Mouse (Mus musculus): ENCODE measurements around the gene Dbi. TPM values are rescaled to one million over a fixed set of nuclear protein-coding genes. Genes with fewer than 3 reads are reported as not detected.

The Dbi gene
- total and polyA plus RNA-seq, 3 experiments = 149 to 164 TPM; not detected in 1

DNA sequence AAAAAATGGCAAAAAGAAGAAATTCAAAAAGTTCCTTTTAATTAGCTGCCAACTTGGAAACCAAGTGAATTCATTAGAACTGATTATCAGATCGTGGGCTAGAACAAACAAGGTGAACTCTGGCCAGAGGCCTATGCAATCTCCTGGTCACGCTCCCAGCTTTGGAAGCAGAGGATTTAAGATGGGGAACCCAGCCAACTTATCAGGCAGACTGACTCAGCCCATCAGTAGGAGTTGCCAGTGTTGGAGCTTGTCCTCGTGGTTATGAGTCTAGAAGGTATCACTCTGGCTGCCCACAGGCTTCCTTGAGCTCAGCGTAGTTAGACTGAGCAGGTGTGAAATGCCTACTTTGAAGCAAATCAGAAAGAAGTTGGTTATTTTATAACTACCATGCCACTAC is 4.0 kb upstream of the Dbi start (continued):
- peak; percentile 84 for TF ChIP-seq RCOR1 (IDR thresholded peaks at IDR 0.05; ENCODE audit: low read depth, low read length)
- no peak for TF ChIP-seq E2F4 (IDR thresholded peaks at IDR 0.05; ENCODE audit: borderline replicate concordance, low read depth, low read length)
- no peak for TF ChIP-seq POLR2AphosphoS5 (IDR thresholded peaks at IDR 0.05; ENCODE audit: borderline replicate concordance, low read depth, low read length)
- peak; percentile 64; the same call in 1 of the 2 replicates for TF ChIP-seq BHLHE40 (IDR thresholded peaks at IDR 0.05; ENCODE audit: borderline replicate concordance, low read depth, low read length)
- no peak for TF ChIP-seq MEF2A (IDR thresholded peaks at IDR 0.05; ENCODE audit: extremely low read depth, insufficient replicate concordance, low read depth, low read length, poor library complexity, severe bottlenecking)
- TF ChIP-seq RAD21 (IDR thresholded peaks at IDR 0.05; ENCODE audit: low read depth, low read length) = no peak
- TF ChIP-seq JUND (IDR thresholded peaks at IDR 0.05; ENCODE audit: low read depth, low read length) = no peak
- no peak for TF ChIP-seq POLR2AphosphoS2 (IDR thresholded peaks at IDR 0.05; ENCODE audit: low read length)
- peak; percentile 29; the same call in 1 of the 2 replicates for TF ChIP-seq USF1 (IDR thresholded peaks at IDR 0.05; ENCODE audit: low read depth, low read length)
- no peak for TF ChIP-seq ZC3H11A (IDR thresholded peaks at IDR 0.05; ENCODE audit: low read depth, low read length)
- 0 out of 2 replicates have a peak, but pooled peaks have one; percentile 21 for TF ChIP-seq TBP (IDR thresholded peaks at IDR 0.05; ENCODE audit: low read depth, low read length)
- TF ChIP-seq EP300 (IDR thresholded peaks at IDR 0.05; ENCODE audit: low read depth in 1 of 2, low read length in 2 of 2) = peak; percentile 27 to 52; a peak in 1 of 4 replicates
- TF ChIP-seq TCF12 (IDR thresholded peaks at IDR 0.05; ENCODE audit: low read depth, low read length) = no peak
- TF ChIP-seq KAT2A (conservative IDR thresholded peaks at IDR 0.05; ENCODE audit: low read depth, low read length) = no peak
- no peak for TF ChIP-seq USF2 (IDR thresholded peaks at IDR 0.05; ENCODE audit: borderline replicate concordance in 1 of 2, insufficient read depth in 1 of 2, low read depth in 1 of 2, low read length in 2 of 2)

DNA sequence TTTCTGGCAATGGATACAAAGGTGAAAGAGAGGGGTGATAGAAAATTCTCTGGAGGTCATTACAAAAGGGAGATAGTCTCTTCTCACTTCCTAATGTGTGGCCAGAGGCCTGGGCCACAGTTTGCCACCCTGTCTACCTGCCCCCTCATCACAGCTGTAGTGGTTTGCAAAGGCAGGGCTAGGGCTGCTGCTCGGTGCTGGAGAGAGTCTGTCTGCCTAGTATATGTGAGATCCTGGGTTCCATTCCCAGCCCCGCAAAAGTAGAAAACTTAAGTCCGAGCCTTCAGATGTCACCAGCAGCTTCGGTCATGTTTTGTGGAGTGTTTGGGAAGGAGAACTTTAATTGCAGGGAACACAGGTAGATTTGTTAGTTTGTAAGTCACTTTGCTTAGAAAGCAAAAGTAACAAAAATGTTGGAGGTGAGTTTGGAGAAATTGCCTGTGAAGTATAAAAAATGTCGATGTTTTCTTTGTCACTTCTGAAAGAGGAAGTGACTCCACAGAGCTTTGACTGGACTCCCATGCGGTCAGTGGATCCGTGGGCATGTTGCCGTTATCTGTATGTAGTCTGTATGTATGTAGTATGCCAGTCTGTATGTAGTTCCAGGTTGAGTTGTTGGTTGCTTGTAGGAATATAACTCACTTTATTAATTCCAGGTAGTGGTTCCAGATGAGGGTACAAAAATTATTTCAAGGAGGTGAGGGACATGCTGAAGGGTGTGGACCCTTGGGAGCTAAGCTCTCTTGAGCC is 1.9 kb upstream of the Dbi start:
- peaks cover 2 to 38% of the 10 kb centered on the region in 2 experiments; a peak in 2 of 4 replicates for H3K4me1 ChIP-seq (ENCODE audit: control insufficient read depth in 1 of 2, insufficient read depth in 2 of 2, low read length in 2 of 2)
- H3K9me3 ChIP-seq (replicated peaks; ENCODE audit: insufficient read depth, low read length) = no peaks in the 10 kb centered on the region
- no peaks in the 10 kb centered on the region for H3K27me3 ChIP-seq (ENCODE audit: control insufficient read depth in 1 of 2, insufficient read depth in 2 of 2, low read length in 2 of 2)
- H3K4me3 ChIP-seq (ENCODE audit: control insufficient read depth in 1 of 2, insufficient read depth in 1 of 2, low read depth in 2 of 2, low read length in 2 of 2) = peak overlapping the region; percentile 81 to 84
- H3K27ac ChIP-seq (ENCODE audit: control insufficient read depth, low read depth, low read length) = peak overlapping the region; percentile 93
- peaks cover 5% of the 10 kb centered on the region for H3K79me2 ChIP-seq (ENCODE audit: control insufficient read depth, insufficient read depth, low read length, poor library complexity)
- TF ChIP-seq ZKSCAN1 (IDR thresholded peaks at IDR 0.05; ENCODE audit: low read depth, low read length) (no peak), KAT2A (conservative IDR thresholded peaks at IDR 0.05; ENCODE audit: low read depth, low read length) (no peak), GATA1 (IDR thresholded peaks at IDR 0.05; ENCODE audit: low read depth, low read length) (peak; percentile 57), TAL1 (IDR thresholded peaks at IDR 0.05; ENCODE audit: low read length) (0 out of 2 replicates have a peak, but pooled peaks have one; percentile 8), MYC (IDR thresholded peaks at IDR 0.05; ENCODE audit: low read depth, low read length) (no peak), EP300 (IDR thresholded peaks at IDR 0.05; ENCODE audit: low read depth in 1 of 2, low read length in 2 of 2) (peak in 1 of 2 experiments; percentile 53; a peak in 1 of 4 replicates), USF2 (IDR thresholded peaks at IDR 0.05; ENCODE audit: borderline replicate concordance in 1 of 2, insufficient read depth in 1 of 2, low read depth in 1 of 2, low read length in 2 of 2) (no peak), SIN3A (IDR thresholded peaks at IDR 0.05; ENCODE audit: low read length) (peak; percentile 42; the same call in 1 of the 2 replicates), UBTF (IDR thresholded peaks at IDR 0.05; ENCODE audit: borderline replicate concordance, insufficient read depth, low read depth, low read length) (no peak), MAX (IDR thresholded peaks at IDR 0.05; ENCODE audit: low read length) (no peak), CHD1 (IDR thresholded peaks at IDR 0.05; ENCODE audit: low read depth, low read length) (0 out of 2 replicates have a peak, but pooled peaks have one; percentile 66), MXI1 (IDR thresholded peaks at IDR 0.05; ENCODE audit: low read depth, low read length) (peak; percentile 49), MYB (IDR thresholded peaks at IDR 0.05; ENCODE audit: low read depth, low read length) (no peak), ETS1 (IDR thresholded peaks at IDR 0.05; ENCODE audit: low read depth, low read length) (0 out of 2 replicates have a peak, but pooled peaks have one; percentile 20), TCF12 (IDR thresholded peaks at IDR 0.05; ENCODE audit: low read depth, low read length) (no peak)
- H3K36me3 ChIP-seq (ENCODE audit: control insufficient read depth in 1 of 2, insufficient read depth in 2 of 2, low read length in 2 of 2) = peaks cover 0 to 23% of the 10 kb centered on the region in 2 experiments; a peak in 2 of 4 replicates
- peak overlapping the region; percentile 88 for H3K9ac ChIP-seq (ENCODE audit: control insufficient read depth, low read depth, low read length, poor library complexity, severe bottlenecking)
- peak; percentile 76 for DNase-seq (ENCODE audit: low read depth, low spot score)
